Mouse (Mus musculus): Measurements from ENCODE around the gene Gm21190.
"Not testable (repeated sequence)": the region's sequence is repeated elsewhere in the genome, so short reads cannot be mapped to it uniquely, and the experiment has no call there.

DNA sequence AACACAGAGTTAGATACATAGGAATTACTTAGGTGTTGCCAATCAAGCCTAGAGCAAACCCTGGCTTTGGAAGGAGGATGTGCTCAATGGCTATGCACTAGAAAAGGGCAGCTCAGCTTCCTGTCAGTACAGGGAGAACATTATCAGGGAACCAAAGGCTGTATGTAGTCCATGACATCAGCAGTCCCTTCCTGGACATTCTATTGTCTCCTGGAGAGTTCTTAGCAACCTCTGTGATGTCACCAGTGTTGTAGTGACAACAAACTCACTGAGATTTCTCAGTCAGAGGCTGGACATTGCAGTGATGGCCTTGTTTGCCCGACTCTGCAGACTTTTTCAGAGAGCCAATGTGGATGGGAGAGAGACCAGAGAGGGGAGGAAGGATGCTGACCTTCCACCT is 48.0 kb upstream of the Gm21190 start, which contains the start of gene Gm21083:
- TF ChIP-seq CTCF (IDR thresholded peaks at IDR 0.05; ENCODE audit: low read depth, low read length); POLR2A (IDR thresholded peaks at IDR 0.05; ENCODE audit: extremely low read depth, insufficient read depth, low read length): not testable (repeated sequence)

Data from liver, adult 2 months (tissue).